Mouse (Mus musculus): ENCODE results near the gene Ttc38.

Gene Ttc38

DNA sequence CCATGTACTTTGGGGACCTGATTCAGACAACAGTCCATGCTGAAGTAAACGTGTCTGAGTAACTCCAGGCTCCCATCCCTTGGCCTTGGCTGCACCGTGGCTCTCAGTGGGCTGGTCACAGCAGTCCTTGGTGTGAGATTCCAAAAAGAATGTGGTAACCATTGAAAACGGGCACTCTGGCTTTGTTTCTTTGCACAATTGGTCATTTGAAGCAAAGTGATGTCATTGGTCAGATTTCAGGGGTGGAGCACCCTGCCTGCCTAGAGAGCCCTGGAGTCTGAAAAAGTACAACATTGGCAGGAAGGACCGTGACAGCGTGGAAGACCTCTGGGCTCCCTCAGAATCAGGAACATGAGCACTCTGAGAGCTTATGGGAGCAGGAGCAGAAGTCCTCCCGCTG is 67.3 kb downstream of the Ttc38 start:
- ChIA-PET POLR2A (interaction anchor here in 2 of 4 experiments (0.6 to 1.3 kb wide), 5 partner anchors 14 to 283 kb away, joined by 3 to 5 read pairs (median 4); partner anchors contain the start of gene Trmu (in 2 of the 2)), CTCF (interaction anchor here in 3 of 4 experiments (1.0 to 1.6 kb wide), 5 partner anchors 14 to 242 kb away, joined by 3 to 6 read pairs (median 3); partner anchors contain the start of gene Trmu (in 1 of the 3))

DNA sequence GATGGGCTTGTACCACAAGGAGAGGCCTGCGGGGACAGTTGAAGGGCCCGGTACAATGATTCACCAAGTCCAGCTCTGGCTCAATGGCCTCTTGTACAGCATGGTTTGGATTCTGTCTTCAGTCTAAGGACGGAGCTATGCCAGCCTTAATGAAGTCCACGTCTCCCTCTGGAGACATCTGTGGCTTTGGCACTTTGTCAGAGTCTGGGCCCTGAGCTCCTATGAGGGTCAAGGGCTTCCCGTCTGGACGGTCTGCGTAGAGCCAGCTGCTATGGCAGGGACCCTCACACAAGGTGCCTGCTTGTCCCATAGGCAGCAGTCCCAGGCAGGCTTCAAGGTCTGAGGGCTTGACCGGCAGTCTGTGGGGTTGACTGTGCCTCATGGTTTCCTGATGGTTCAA is 68.2 kb downstream of the Ttc38 start:
- ChIA-PET CTCF (interaction anchor here (0.6 to 5.3 kb wide), 9 partner anchors 14 to 241 kb away, joined by 3 to 46 read pairs (median 3); partner anchors contain the start of gene Trmu (in 1 of the 4)), POLR2A (interaction anchor here in 3 of 4 experiments (0.6 to 1.7 kb wide), 8 partner anchors 21 to 253 kb away, joined by 3 to 4 read pairs (median 3); partner anchors contain the start of gene Trmu (in 2 of the 3))

DNA sequence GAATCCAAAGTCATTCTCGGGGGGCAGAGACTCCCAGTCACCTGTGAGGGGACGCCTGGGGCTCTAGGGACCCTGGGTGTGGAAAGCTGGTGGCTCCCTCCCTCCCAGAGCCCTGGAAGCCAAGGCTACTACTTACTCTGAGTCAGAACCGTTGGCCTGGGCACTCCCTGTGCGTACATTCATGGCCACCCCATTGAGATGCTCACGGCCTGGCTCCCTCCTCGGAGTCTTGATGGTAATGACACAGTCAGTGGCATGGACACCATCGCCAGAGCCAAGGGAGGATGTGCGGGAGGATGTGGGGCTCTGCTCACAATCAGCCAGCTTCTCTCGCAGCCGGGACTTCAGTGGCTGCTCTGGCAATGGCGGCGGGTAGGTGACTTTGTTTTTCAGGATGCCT is 68.7 kb downstream of the Ttc38 start:
- ChIA-PET CTCF (interaction anchor here in 3 of 4 experiments (0.6 to 5.3 kb wide), 6 partner anchors 13 to 240 kb away, joined by 3 to 46 read pairs (median 4); partner anchors contain the start of gene Gtse1 (in 1 of the 3)), POLR2A (interaction anchor here in 3 of 4 experiments (0.6 to 1.7 kb wide), 8 partner anchors 22 to 252 kb away, joined by 3 to 7 read pairs (median 3); partner anchors contain the start of genes Ppara (in 1 of the 3) and Trmu (in 1 of the 3))

DNA sequence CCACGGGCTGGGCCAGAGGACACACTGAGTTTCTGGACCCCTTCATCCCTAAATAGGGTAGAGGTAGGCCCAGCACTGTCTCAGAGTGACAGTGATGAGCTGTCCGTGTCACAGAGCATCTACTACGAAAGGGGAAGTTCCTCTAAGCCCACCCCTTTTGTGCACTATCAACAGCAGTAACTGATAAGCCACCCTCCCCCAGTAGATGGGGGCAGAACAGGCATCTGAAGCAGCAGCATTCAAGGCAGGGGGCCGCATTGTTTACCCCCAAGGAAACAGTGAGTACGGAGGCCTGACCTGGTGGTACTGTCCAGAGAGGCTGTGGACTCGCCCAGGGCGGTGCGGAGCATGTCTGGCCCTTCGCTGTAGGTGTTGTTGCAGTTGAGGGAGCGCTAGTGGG is 70.4 kb downstream of the Ttc38 start:
- CTCF ChIA-PET = interaction anchor here in 3 of 4 experiments (0.6 to 5.3 kb wide), 14 partner anchors 11 to 238 kb away, joined by 3 to 46 read pairs (median 13); partner anchors contain the start of genes Celsr1 (in 1 of the 3) and Trmu (in 1 of the 3)
- POLR2A ChIA-PET = interaction anchor here in 3 of 4 experiments (0.8 to 2.9 kb wide), 7 partner anchors 11 to 132 kb away, joined by 3 to 10 read pairs (median 4); partner anchors contain the start of genes Cdpf1 (in 1 of the 3) and Celsr1 (in 1 of the 3)

DNA sequence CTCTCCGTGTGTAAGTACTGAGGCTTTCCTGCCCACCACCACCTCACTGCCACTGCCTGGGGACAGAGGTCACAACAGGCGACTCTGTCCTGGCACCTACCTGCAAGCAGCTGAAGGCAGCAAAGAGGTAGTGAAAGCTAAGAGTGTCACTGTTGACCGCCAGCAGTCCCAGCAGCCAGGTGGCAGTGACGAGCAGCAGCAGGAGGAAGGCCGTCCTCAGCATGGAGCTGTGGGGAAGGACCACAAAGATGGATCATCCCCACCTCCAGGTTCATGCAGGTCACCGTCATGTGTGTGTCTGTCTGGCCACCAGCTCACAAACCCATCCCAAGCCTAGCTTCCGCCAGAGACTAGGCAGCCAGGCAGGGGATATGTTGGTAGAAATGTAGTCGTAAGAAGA is 71.7 kb downstream of the Ttc38 start:
- ChIA-PET CTCF (interaction anchor here (0.5 to 5.3 kb wide), 89 partner anchors 7 to 1655 kb away, joined by 3 to 46 read pairs (median 4); partner anchors contain the start of genes Celsr1 (in 3 of the 4), Trmu (in 3 of the 4), Gramd4 (in 2 of the 4) and Fbln1 (in 1 of the 4)), POLR2A (interaction anchor here (0.6 to 2.9 kb wide), 21 partner anchors 8 to 138 kb away, joined by 3 to 10 read pairs (median 3); partner anchors contain the start of genes Trmu (in 2 of the 4), Celsr1 (in 1 of the 4), Gtse1 (in 1 of the 4) and Ttc38 (in 1 of the 4))
